In the genomic region with DNA sequence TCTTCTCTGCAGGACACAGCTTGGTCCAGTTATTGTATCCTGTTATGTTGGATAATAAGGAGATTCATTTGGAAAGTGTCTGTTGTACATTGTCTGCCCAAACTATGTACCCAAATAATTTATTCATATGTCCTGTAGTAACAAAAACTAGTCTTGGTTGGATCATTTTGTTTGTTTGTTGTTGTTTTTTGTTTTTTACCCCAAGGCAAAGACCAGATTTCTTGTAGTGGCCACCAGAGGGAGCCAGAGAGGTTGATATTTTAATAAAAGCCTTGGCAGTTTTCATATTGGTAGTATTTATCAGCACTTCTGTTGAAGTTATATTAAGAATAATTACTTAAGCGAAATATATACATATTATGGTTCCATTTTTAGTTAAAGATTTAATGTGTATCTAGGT, we compare ENCODE assay signal across 8 mouse cellular contexts. TPM values are rescaled to one million over a fixed set of nuclear protein-coding genes. Genes with fewer than 3 reads are reported as not detected.
A peak's percentile ranks its signal among the peaks of the same experiment; 100 is the strongest.
DNase-seq lines count a peak whose midpoint lies in the region; ATAC-seq and TF ChIP-seq lines count a peak whose summit lies in the region.
"Had no signal": no experiment of that assay in that cellular context is flagged by ENCODE, and none has a peak within 500 bp of the region (broad histone marks: within the 10 kb centered on the region; RNA-seq: fewer than 3 reads in every experiment).

No protein-coding gene starts in this region.

- H3K9ac ChIP-seq in intestine, postnatal 0 days (ENCODE audit: low read depth, low read length): no peak overlapping the region
- no peak overlapping the region for H3K9ac ChIP-seq in intestine, embryonic 15.5 days
- H3K9ac ChIP-seq in forebrain, embryonic 12.5 days: no peak overlapping the region
- H3K9ac ChIP-seq: midbrain, embryonic 15.5 days had no signal

- ATAC-seq in intestine, postnatal 0 days: no peak
- no peak for ATAC-seq in intestine, embryonic 15.5 days
- ATAC-seq in forebrain, embryonic 12.5 days (ENCODE audit: low FRiP score): no peak
- ATAC-seq: midbrain, embryonic 15.5 days had no signal

- TF ChIP-seq POLR2A in brain, embryonic 14.5 days (IDR thresholded peaks at IDR 0.05; ENCODE audit: borderline replicate concordance, extremely low read depth, insufficient read depth, insufficient read length, poor library complexity, severe bottlenecking): no peak

- 33% methylated on average over 1 of the region's 1 CpGs for WGBS in intestine, postnatal 0 days
- 31% methylated on average over 1 of the region's 1 CpGs for WGBS in intestine, embryonic 15.5 days
- WGBS in forebrain, embryonic 12.5 days: 13% methylated on average over 1 of the region's 1 CpGs

- peak; percentile 73 for TF ChIP-seq CTCF in intestine, postnatal 0 days (IDR thresholded peaks at IDR 0.05; ENCODE audit: low read depth)
- TF ChIP-seq CTCF in brain, embryonic 14.5 days (IDR thresholded peaks at IDR 0.05; ENCODE audit: borderline replicate concordance, extremely low read depth, insufficient read depth, insufficient read length): no peak

- H3K9me3 ChIP-seq in intestine, postnatal 0 days (ENCODE audit: control insufficient read depth): no peaks in the 10 kb centered on the region
- no peaks in the 10 kb centered on the region for H3K9me3 ChIP-seq in intestine, embryonic 15.5 days
- H3K9me3 ChIP-seq in forebrain, embryonic 12.5 days: no peaks in the 10 kb centered on the region
- H3K9me3 ChIP-seq: midbrain, embryonic 15.5 days had no signal

- H3K27ac ChIP-seq in intestine, postnatal 0 days (ENCODE audit: low read depth, low read length): no peak overlapping the region
- no peak overlapping the region for H3K27ac ChIP-seq in intestine, embryonic 15.5 days
- no peak overlapping the region for H3K27ac ChIP-seq in forebrain, embryonic 12.5 days
- H3K27ac ChIP-seq: midbrain, embryonic 15.5 days had no signal

- no peaks in the 10 kb centered on the region for H3K27me3 ChIP-seq in intestine, postnatal 0 days (replicated peaks; ENCODE audit: control insufficient read depth, insufficient read depth, low read length)
- no peaks in the 10 kb centered on the region for H3K27me3 ChIP-seq in intestine, embryonic 15.5 days (replicated peaks)
- no peaks in the 10 kb centered on the region for H3K27me3 ChIP-seq in forebrain, embryonic 12.5 days
- H3K27me3 ChIP-seq: midbrain, embryonic 15.5 days had no signal

- H3K4me1 ChIP-seq in intestine, postnatal 0 days (replicated peaks; ENCODE audit: control insufficient read depth, insufficient read depth, low read length): no peaks in the 10 kb centered on the region; the same call in 1 of the 2 replicates
- 0 out of 2 replicates have a peak, but pooled peaks cover 13% of the 10 kb centered on the region for H3K4me1 ChIP-seq in intestine, embryonic 15.5 days (replicated peaks)
- H3K4me1 ChIP-seq in forebrain, embryonic 12.5 days: no peaks in the 10 kb centered on the region
- H3K4me1 ChIP-seq: midbrain, embryonic 15.5 days had no signal

- DNase-seq in right cerebral cortex, postnatal 14 days: peak; percentile 36
- no peak for DNase-seq in right cerebral cortex, adult 18-20 months
- peak; percentile 79 for DNase-seq in brain, embryonic 14.5 days (ENCODE audit: low read depth)
- peak; percentile 84 for DNase-seq in retina, embryonic 14.5 days (ENCODE audit: low spot score)

- H3K4me2 ChIP-seq in intestine, postnatal 0 days (replicated peaks; ENCODE audit: low read depth): no peak overlapping the region
- H3K4me2 ChIP-seq in intestine, embryonic 15.5 days (replicated peaks): no peak overlapping the region
- no peak overlapping the region for H3K4me2 ChIP-seq in forebrain, embryonic 12.5 days
- H3K4me2 ChIP-seq: midbrain, embryonic 15.5 days had no signal

- peaks cover 9% of the 10 kb centered on the region; the same call in 1 of the 2 replicates for H3K36me3 ChIP-seq in intestine, postnatal 0 days (ENCODE audit: control insufficient read depth, insufficient read depth)
- H3K36me3 ChIP-seq in intestine, embryonic 15.5 days: no peaks in the 10 kb centered on the region
- no peaks in the 10 kb centered on the region for H3K36me3 ChIP-seq in forebrain, embryonic 12.5 days (replicated peaks)
- H3K36me3 ChIP-seq: midbrain, embryonic 15.5 days had no signal

- H3K4me3 ChIP-seq in intestine, postnatal 0 days (ENCODE audit: low read depth, low read length): no peak overlapping the region
- H3K4me3 ChIP-seq in intestine, embryonic 15.5 days (replicated peaks): no peak overlapping the region
- H3K4me3 ChIP-seq in forebrain, embryonic 12.5 days (replicated peaks): no peak overlapping the region
- H3K4me3 ChIP-seq: midbrain, embryonic 15.5 days had no signal

RNA-seq across cellular contexts. Expression of a gene that starts 25.0 kb away (rescaled TPM):
- polyA plus RNA-seq in intestine, postnatal 0 days (2015; fragmentation: Nextera tagmentation; extraction: Ambion mirVana): 34.6 and 39.3 TPM in 2 replicates
- 56.3 and 58.8 TPM in 2 replicates for polyA plus RNA-seq in intestine, embryonic 15.5 days (2015; fragmentation: Nextera tagmentation; extraction: Ambion mirVana)
- polyA plus RNA-seq in brain, embryonic 14.5 days (2012; rRNA removed): 9.2 and 18.2 TPM in 2 replicates
- 32.4 and 32.5 TPM in 2 replicates for polyA plus RNA-seq in forebrain, embryonic 12.5 days (2016; fragmentation: Nextera tagmentation; extraction: Ambion mirVana)
